Mouse (Mus musculus) heart, adult 2 months (tissue): ENCODE data around the gene 1700020N01Rik. TPM values are rescaled to one million over a fixed set of nuclear protein-coding genes. Genes with fewer than 3 reads are reported as not detected.

Experiments used
- DNase-seq, 2 experiments: peaks; one replicate each; pipeline ENCODE4 v3.0.0; 2021
- H3K27ac ChIP-seq: fragments of 200-600 bp; 2 replicates; pipeline ENCODE4 v1.8.1; 2022
- H3K27me3 ChIP-seq: fragments of 200-500 bp; 2 replicates; pipeline ENCODE4 v1.6.1; 2012; ENCODE audit warnings: mild to moderate bottlenecking, low read length, inconsistent platforms, mixed read lengths; ENCODE audit not compliant: control insufficient read depth, insufficient read depth
- H3K36me3 ChIP-seq: fragments of 200-500 bp; 2 replicates; pipeline ENCODE4 v1.6.1; 2012; ENCODE audit warnings: low read length, inconsistent platforms; ENCODE audit not compliant: control insufficient read depth, insufficient read depth
- H3K4me1 ChIP-seq: fragments of 200-500 bp; 2 replicates; pipeline ENCODE4 v1.6.1; 2011; ENCODE audit warnings: low read length; ENCODE audit not compliant: control insufficient read depth, insufficient read depth
- H3K4me3 ChIP-seq: fragments of 200-600 bp; 2 replicates; pipeline ENCODE4 v1.8.1; 2022
- H3K79me2 ChIP-seq: fragments of 200-500 bp; replicated peaks from 2 replicates; pipeline ENCODE4 v1.6.1; 2012; ENCODE audit warnings: mild to moderate bottlenecking, inconsistent platforms, low read length, moderate library complexity, mixed read lengths; ENCODE audit not compliant: control insufficient read depth, insufficient read depth
- H3K9ac ChIP-seq: fragments of 200-500 bp; 2 replicates; pipeline ENCODE4 v1.6.1; 2012; ENCODE audit warnings: low read depth, mild to moderate bottlenecking, control low read depth, inconsistent platforms, low read length, mixed read lengths
- CTCF ChIP-seq: fragments of 200-600 bp; IDR thresholded peaks from 2 replicates; pipeline ENCODE4 v1.8.1; 2022; ENCODE audit warnings: antibody characterized with exemption, mild to moderate bottlenecking, moderate library complexity
- EP300 ChIP-seq: fragments of 200-500 bp; IDR thresholded peaks from 2 replicates; pipeline ENCODE4 v1.6.1; 2011; ENCODE audit warnings: low read depth, low read length, control low read depth; ENCODE audit not compliant: insufficient read depth
- POLR2A ChIP-seq: fragments of 200-500 bp; IDR thresholded peaks from 2 replicates; pipeline ENCODE4 v1.6.1; 2011; ENCODE audit warnings: mild to moderate bottlenecking, low read depth, low read length, control low read depth; ENCODE audit not compliant: insufficient read depth
- WGBS: fragments of 180-500 bp; shearing (Covaris S2); methylation state at CpG from one replicate; pipeline ENCODE4 v1.1.7; 2018; 5-methylcytosine and 5-hydroxymethylcytosine counted together
- intact Hi-C: fragments of 180-260 bp; cut with DNase I; formaldehyde crosslinking; loops from one replicate; pipeline ENCODE4 v1.15.1; 2025
- polyA plus RNA-seq: library from polyadenylated mRNA; depleted of rRNA; stranded (reverse); fragments of >200 nt; gene quantifications from 2 replicates; pipeline ENCODE4 v1.2.3, GENCODE M21; 2012
- total RNA-seq, 2 experiments: library from RNA; stranded (reverse); gene quantifications; 2 replicates each; pipeline ENCODE4 v1.2.3; 2021

1700020N01Rik gene
- total and polyA plus RNA-seq, 3 experiments: not detected

- Histone ChIP-seq H3K9ac (no peak overlapping the region), H3K4me3 (no peak overlapping the region), H3K4me1 (peaks cover 6% of the 10 kb centered on the region), H3K27ac (peak overlapping the region; percentile 54), H3K27me3 (no peaks in the 10 kb centered on the region), H3K79me2 (no peaks in the 10 kb centered on the region), H3K36me3 (no peaks in the 10 kb centered on the region)
- intact Hi-C loops: no loop called here
- WGBS: 79% methylated on average over 5 of the region's 5 CpGs
- TF ChIP-seq POLR2A (no peak), EP300 (no peak), CTCF (no peak)
- no peak for DNase-seq
Observed at GRCm38 (mm10) chr10:21605601-21606000, 12.7 kb downstream of the 1700020N01Rik start.

- Histone ChIP-seq H3K4me1 (peaks cover 6% of the 10 kb centered on the region), H3K36me3 (no peaks in the 10 kb centered on the region), H3K79me2 (no peaks in the 10 kb centered on the region), H3K27me3 (no peaks in the 10 kb centered on the region), H3K27ac (no peak overlapping the region), H3K9ac (no peak overlapping the region), H3K4me3 (no peak overlapping the region)
- 58% methylated on average over 5 of the region's 5 CpGs for WGBS
- DNase-seq: no peak
- no peak for TF ChIP-seq CTCF
- no peak for TF ChIP-seq EP300
- no peak for TF ChIP-seq POLR2A
- intact Hi-C loops: no loop called here
Observed at GRCm38 (mm10) chr10:21606931-21607330, 14.0 kb downstream of the 1700020N01Rik start.

- intact Hi-C loops: no loop called here
- WGBS: 59% methylated on average over 2 of the region's 2 CpGs
- no peak overlapping the region for H3K27ac ChIP-seq
Observed at GRCm38 (mm10) chr10:21609583-21609982, 16.6 kb downstream of the 1700020N01Rik start.

GRCm38 (mm10) chr10:21613021-21613860 lies 20.3 kb downstream of the 1700020N01Rik start:
- WGBS: 94% methylated on average over 4 of the region's 4 CpGs
- Histone ChIP-seq H3K4me3 (no peak overlapping the region), H3K36me3 (no peaks in the 10 kb centered on the region), H3K27me3 (no peaks in the 10 kb centered on the region; the same call in 1 of the 2 replicates), H3K79me2 (no peaks in the 10 kb centered on the region), H3K4me1 (no peaks in the 10 kb centered on the region), H3K9ac (no peak overlapping the region), H3K27ac (no peak overlapping the region)
- DNase-seq: no peak
- TF ChIP-seq EP300: no peak
- TF ChIP-seq CTCF: no peak
- TF ChIP-seq POLR2A: no peak
- intact Hi-C loops: no loop called here

More at GRCm38 (mm10) chr10:21609583-21609982, 16.6 kb downstream of the 1700020N01Rik start:
- peaks cover 6% of the 10 kb centered on the region for H3K4me1 ChIP-seq
- H3K36me3 ChIP-seq: no peaks in the 10 kb centered on the region
- no peaks in the 10 kb centered on the region for H3K79me2 ChIP-seq
- no peak overlapping the region for H3K4me3 ChIP-seq
- no peak overlapping the region for H3K9ac ChIP-seq
- TF ChIP-seq EP300 (no peak), POLR2A (no peak), CTCF (no peak)
- DNase-seq: peak; percentile 39 to 73
- H3K27me3 ChIP-seq: no peaks in the 10 kb centered on the region

- Histone ChIP-seq H3K4me1 (peaks cover 3% of the 10 kb centered on the region; the same call in 1 of the 2 replicates), H3K27ac (no peak overlapping the region), H3K4me3 (no peak overlapping the region), H3K36me3 (no peaks in the 10 kb centered on the region; the same call in 1 of the 2 replicates), H3K9ac (no peak overlapping the region), H3K27me3 (no peaks in the 10 kb centered on the region; the same call in 1 of the 2 replicates), H3K79me2 (no peaks in the 10 kb centered on the region)
- 94% methylated on average over 1 of the region's 1 CpGs for WGBS
- DNase-seq: no peak
- intact Hi-C loops: no loop called here
- no peak for TF ChIP-seq POLR2A
- TF ChIP-seq EP300: no peak
- TF ChIP-seq CTCF: no peak
Observed at GRCm38 (mm10) chr10:21614520-21614919, 21.6 kb downstream of the 1700020N01Rik start.
